Mouse (Mus musculus) neutrophil, adult 5-6 weeks (primary cell): ENCODE data around the gene Cdh16. TPM values are rescaled to one million over a fixed set of nuclear protein-coding genes. Genes with fewer than 3 reads are reported as not detected.

ENCODE experiments used
- ATAC-seq: fragments of 151-379, 151-347 bp; 2 replicates; pipeline ENCODE4 v1.8.0; 2017; ENCODE audit warnings: mild to moderate bottlenecking, moderate TSS enrichment; ENCODE audit not compliant: insufficient number of reproducible peaks, poor library complexity, low FRiP score, severe bottlenecking; ENCODE audit errors: extremely low read depth
- total RNA-seq: library from RNA; stranded (forward); fragments of 200-1000 nt; gene quantifications from 2 replicates; pipeline ENCODE4 v1.2.3, GENCODE M21; 2017

Gene Cdh16
- total RNA-seq, 1 experiment from 2014 or later = 2.0 TPM

DNA sequence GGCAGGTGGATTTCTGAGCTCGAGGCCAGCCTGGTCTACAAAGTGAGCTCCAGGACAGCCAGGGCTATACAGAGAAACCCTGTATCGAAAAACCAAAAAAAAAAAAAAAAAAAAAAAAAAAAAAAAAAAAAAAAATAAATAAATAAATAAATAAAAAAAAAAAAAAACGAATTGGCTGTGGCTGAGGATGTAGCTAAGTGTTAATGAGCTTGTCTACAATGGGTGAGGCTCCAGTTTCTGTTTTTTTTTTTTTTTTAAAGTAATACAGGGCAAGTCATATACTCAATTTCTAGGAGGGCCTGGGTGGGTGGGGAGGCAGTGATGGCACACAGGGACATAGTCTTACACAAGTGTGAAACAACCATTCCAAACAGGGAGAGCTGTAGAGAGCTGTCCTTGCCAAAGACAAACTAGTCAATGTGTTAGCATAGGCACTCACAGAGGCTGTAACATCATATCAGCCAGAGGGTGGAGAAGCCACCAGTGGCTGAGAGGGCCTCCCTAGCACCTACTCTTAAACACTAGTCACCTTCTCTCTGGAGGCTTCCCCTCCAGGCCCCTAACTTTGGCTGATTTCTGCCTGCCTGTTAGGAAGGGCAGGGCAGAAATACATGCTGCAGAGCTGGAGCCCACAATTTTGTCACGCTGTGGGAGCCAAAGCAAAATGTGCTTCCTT is 3.0 kb upstream of the Cdh16 start:
- ATAC-seq = no peak

DNA sequence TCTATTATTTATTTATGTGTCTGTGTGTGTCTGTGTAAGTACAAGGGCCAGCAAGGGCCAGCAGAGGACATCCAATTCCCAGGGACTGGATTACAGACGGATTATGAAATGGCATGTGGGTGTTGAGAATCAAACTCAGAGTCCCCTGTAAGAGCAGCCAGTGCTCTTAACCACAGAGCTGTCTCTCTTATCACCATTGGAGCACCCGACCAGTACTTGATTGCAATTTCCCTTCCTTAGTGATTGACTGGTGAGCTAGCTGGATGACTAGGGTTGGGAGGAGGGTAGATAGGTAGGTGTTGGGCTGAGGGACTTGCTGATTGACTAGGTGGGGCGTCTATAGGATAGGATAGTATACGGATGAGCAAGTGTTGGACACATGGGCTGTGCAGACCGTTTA is 3.4 kb downstream of the Cdh16 start:
- ATAC-seq = no peak

DNA sequence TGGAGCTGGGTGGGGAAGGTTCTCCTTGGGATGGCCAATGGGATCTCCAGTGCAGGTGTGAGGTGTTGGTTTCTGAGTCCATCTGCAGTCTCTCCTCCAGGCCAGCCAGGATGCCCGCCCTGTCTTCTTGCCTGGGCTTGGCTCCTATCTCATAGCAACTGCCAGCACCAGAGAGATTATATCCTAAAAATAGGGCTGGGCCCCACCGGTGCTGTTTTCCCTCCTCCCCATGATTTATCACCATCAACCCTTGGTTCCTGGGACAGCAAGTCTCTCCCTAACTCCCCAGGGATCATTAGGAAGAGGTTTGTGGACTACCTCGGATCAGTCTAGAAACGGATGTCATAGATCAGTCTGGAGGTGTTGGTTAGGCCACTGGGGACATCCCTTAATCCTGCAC is 11.1 kb downstream of the Cdh16 start:
- no peak for ATAC-seq

DNA sequence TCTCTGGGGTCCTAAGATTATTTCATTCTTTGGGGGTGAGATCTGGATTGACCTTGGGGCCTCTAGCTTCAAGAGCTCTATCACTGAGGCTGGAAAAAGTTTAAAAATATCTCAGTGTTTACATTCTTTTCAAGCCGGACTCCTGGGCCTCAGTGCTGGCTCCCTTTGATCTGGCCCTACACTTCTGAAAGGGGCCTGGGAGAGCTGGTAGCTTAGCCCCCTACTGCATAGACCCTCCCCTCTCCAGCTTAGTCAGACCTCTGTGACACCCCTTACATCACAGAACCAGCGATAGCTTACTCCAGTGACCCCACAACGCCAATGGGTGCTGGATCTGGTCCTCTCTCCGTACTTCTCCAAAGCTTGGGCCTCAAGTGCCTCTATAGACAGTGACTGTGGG is 12.6 kb downstream of the Cdh16 start:
- ATAC-seq = no peak

DNA sequence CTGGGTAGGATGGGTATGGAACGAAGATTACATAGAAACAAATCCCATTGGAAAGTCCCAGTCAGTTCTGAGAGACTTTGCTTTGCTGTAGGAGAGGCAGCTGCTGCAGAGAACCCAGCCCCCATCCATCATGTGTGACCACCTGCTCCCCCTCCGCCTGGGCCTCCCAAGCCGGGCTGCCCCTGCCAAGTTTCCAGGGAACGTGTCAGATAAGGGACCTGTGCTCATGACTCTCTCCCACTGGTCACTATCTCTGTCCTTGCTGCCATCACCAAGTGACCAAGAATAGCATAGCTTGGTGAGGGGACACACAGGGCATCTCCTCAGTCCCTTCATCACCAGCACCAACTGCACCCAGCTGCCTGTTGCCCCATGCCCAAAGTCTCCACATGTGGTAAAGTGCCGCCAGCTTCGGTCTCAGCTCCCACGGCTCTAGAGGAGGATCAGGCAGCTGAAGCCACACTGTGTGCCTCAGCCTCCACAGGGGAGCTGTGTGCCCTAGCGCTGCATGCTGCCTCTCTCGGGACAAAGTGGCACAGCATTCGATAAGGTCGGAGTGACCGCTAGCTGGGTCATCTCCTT is 13.9 kb downstream of the Cdh16 start:
- no peak for ATAC-seq

DNA sequence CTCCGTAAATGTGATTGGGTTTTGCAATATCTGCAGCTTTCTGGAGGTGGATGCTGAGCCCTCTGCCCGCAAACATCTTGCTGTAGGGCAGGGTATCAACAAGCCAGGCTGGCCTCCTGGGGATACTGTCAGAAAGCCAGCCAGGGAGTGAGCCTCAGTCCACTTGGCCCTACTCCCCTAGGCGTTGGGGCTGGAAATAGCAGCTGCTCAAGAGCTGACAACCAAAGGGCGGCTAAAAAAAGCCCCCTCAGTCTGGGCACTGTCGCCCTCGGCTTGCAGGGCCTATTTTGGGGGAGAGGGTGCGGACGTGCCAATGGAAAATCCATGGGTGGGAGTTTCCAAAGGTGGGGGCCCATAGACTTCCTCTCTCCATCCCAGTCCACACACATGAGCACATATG is 15.0 kb downstream of the Cdh16 start:
- no peak for ATAC-seq

DNA sequence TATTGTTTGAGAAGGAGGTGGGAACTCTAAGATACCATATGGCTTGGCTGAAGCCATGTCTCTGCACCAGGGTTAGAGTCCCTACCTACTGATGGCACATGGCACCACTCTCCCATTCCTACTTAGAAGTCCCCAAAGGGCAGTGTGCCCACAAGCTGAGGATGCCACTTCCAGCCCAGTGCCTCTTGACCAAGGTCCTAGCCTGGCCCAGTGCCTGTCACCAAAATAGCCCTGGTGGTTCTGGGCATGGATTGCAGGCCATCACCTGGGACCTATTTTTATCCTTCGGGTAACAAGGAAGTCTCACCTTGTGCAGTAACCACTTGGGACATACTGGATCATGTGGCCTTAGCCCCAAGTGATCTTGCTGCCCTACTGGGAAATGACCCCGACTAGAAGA is 16.3 kb downstream of the Cdh16 start:
- ATAC-seq = no peak

DNA sequence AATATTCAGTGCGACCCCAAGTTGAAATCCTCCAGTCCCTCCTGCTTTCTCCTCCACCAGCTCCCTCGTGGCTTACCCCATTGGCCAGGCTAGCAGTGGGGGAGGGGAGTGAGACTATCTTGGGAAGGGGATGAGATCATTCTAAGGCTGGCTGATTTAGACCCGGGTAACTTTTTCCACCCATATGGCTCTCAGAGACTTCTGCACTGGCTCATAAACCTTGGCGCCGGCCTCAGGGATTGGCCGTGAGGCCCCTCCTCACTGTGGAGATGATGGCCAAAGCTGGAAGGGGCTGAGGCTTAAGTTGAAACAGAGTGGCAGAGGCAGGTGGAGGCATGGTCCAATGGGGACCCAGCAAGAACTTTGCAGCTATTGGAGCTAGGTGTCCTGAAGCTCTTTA is 17.9 kb downstream of the Cdh16 start:
- no peak for ATAC-seq

DNA sequence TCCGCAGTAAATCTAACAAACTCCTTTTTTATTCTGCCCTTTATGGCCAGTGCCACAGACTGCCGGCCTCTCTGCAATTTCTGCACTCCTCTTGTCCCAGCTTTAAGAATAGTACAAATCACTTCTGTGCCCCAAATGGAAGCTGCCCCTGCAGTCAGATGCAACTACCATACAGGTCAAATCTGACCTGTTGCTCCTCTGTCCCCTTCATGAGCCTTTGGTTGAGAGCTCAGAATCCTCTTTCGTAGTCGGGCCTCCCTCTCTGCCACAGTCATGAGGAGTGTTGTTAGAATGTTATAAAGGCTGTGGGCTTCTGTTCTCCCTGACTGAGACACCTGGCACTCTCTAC is 21.0 kb downstream of the Cdh16 start:
- no peak for ATAC-seq

DNA sequence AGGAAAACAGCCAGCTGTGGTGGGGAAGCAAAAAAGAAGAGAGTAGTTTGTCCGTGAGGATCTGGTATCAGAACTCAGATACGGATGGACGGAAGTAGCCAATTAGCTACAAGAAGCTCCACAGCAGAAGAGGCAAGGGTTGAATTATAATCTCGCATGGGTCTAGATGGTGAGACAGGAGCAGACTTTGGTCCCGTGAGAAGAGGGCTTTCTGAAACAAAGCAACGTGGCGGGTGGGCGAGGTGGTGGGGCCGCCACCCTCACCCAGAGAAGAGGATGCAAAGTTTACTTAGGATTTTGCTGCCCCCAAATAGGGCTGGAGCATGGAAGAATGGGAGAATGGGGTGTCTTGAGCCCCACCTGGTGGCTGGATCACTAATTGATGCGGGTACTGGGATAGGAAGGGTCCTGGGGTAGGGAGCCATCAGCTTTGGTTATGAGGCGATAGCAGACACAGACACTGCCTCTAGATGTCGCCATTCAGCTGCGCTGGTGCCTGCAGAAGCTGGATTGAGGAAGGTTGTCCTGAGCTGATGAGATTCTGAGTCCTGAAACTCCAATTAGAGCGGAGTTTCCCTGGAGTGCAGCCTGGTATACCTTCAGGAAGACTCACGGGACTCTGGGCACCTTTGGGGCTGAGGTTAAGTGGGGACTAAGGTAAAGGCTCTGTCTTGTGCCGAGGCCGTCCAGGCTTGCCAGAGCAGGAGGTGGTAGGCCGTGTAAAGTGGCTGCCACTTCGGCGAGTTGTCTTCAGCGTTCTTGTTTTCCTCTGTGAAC is 21.5 kb downstream of the Cdh16 start:
- ATAC-seq = peak; percentile 88

DNA sequence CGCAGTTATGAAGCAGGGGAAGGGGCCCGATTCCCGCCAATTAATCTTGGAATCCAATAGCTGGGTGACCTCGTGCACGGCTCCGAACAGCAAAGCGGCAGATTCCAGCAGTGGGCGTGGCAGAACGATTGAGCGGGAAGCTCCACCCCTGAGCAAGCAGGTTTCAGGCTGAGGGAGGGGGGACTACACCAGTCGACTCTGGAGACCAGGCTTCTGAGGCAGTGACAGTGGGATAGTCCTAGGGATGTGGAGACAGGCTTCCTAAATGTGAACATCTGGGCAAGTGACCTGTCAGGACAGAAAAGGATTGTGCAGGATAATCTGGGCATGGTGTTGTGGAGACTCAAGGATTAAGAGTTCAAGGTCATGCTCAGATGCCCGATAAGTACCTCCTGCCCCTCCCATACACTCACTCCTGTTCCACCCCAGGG is 22.2 kb downstream of the Cdh16 start:
- ATAC-seq = no peak

DNA sequence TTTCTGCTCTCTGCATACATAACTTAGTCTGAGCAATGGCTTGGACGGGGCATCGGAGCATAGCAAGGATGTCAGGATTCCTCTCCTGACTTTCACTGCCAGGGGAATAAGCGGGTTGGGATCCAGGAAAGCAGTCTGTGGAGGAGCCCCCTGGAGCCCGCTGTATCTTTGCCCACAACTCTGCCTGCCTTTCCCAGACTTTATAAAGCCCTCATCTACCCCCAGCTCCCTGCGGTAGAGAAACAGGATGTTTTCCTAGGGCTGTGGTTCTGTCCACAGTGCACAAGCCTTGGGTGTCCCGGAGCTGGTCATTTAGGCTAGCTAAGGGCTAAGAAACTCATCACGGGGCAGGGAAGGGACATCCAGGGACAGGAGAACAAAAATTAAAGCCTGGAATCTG is 22.8 kb downstream of the Cdh16 start:
- no peak for ATAC-seq

DNA sequence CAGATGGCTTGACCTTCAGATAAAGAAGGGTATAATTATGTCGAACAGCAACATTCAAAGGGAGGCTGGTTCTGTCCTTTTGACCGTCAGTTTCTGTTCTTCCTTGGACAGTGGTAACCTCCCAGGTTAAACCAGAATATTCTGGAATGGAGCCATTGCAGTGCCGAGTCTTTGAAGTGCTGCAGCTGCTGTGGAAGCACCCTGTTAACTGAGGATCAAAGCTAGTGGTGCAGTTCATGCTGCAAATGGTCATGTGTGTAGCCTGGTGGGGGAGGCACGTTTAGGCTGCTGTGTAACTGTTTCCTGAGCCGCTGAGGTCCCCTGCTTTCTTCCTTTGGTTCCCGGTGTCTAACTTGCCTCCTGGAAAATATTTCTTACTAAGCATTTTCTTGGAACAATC is 25.7 kb downstream of the Cdh16 start:
- ATAC-seq = no peak

DNA sequence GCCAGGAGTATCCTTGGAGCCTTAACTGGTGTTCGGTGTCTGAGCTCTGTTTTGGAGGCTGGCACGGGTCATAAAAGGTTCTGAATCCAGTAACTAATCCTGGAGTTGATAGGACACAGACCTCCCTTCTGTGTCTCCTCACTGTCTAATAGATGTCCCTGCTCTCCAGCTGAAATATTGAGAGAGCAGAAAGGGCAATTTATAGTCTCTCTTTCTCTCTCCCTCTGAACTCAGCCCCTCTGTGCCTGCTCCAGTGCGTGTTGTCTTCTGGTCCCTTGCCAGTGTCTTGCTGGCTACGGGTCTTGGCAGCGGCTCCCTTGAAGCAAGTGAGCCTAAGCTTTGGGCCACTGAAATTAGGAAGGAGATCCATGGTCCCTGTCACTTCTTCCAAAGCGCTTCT is 26.5 kb downstream of the Cdh16 start:
- ATAC-seq = no peak

DNA sequence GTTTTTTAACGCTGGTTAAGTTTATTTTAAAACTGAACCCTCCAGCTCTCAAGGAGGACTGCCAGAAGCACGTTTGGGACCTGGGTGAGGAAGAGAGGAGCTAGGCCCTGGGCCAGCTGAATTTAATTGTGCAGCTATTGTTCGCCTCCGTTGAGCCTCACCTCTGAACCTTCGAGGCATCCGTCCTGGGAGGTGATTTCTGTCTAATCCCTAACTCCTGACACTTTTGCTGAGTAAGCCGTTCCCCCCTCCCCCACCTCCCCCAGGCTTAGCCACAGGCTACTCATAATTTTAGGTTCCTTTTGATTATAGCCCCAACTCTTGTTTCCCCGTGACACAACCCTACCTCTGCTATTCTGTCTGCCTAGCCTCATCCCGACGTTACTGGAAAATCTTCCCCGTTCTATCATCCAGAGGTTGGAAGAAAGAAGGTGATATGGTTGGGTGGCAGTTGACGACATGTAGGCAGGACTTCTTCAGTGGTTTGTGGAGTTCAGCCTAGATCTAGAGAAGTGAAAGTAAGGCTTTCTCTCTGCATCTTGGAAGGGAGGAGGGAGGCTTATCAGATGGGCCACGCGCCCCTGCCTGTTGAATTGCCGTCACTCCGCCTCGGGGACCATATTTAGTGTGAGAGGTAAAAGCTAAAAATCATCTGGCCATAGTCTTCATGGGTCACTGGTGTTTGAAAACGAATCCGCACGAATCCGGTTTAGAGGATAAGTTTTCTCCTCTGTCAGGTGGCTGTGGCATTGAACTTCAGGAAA is 28.2 kb downstream of the Cdh16 start:
- peak; percentile 24; the same call in 1 of the 2 replicates for ATAC-seq

DNA sequence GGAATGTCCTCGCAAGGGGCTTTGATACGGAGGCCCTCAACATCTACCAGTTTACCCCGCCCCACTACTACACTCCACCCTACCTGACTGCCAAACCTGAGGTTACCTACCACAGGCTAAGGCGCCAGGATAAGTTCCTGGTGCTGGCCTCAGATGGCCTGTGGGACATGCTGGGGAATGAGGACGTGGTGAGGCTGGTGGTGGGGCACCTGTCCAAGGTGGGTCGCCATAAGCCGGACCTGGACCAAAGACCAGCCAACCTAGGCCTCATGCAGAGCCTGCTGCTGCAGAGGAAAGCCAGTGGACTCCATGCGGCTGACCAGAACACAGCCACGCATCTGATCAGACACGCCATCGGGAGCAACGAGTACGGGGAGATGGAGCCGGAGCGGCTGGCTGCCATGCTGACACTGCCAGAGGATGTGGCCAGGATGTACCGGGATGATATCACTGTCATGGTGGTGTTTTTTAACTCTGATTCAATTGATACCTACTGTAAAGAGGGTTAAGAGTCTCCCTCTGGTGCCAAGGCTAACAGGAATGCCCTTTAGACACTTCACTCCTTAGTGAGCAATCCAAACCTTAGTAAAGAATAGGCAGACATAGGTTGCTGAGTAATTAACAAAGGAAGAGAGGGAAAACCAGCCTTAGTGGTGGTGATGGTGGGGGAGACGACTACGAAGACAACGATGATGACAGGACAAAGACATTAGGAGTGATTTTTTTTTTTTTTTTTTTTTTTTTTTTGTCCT is 29.4 kb downstream of the Cdh16 start:
- no peak for ATAC-seq

DNA sequence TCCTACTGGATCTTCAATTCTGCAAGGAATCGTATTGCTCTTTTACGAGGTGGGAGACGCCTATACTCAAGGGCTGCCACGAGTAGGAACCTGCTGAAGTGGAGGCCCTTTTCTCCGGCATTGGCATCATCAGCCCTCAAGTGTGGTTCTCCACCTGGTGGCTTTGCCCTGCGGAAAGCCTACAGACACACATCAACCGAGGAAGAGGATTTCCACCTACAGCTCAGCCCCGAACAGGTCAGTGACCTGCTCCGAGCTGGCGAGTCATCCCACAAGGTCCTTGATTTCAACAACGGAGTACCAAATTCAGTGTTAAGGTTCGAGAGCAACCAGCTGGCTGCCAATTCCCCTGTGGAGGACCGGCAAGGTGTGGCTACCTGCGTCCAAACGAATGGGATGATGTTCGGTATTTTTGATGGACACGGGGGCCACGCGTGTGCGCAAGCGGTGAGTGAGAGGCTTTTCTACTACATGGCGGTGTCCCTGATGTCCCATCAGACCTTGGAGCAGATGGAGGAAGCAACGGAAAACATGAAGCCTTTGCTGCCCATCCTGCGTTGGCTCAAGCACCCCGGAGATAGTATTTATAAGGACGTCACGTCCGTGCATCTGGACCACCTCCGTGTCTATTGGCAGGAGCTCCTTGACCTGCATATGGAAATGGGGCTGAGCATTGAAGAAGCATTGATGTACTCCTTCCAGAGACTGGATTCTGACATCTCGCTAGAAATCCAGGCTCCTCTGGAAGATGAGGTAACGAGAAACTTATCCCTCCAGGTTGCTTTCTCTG is 30.5 kb downstream of the Cdh16 start:
- ATAC-seq = no peak

DNA sequence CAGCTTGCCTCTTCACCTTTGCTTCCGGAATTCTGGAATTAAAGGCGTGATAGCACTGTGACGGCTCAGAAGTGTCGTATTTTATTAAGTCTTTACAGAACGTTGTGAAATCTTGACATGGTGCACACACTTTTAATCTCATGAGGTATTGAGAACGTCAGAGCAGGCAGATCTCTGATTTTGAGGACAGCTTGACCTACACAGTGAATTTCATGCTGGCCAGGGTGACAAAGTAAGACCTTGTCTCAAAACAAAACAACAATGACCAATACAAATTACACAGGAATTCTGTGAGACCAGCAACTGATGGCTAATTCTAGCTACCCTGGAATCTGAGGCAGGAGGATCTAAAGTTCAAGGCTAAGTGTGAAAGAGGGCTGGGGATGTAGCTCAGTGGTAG is 31.6 kb downstream of the Cdh16 start:
- ATAC-seq = no peak
